Mouse (Mus musculus): Measurements from ENCODE around the gene Elobl.
A peak's percentile ranks its signal among the peaks of the same experiment; 100 is the strongest.
"Not testable (repeated sequence)": the region's sequence is repeated elsewhere in the genome, so short reads cannot be mapped to it uniquely, and the experiment has no call there.

Elobl gene

DNA sequence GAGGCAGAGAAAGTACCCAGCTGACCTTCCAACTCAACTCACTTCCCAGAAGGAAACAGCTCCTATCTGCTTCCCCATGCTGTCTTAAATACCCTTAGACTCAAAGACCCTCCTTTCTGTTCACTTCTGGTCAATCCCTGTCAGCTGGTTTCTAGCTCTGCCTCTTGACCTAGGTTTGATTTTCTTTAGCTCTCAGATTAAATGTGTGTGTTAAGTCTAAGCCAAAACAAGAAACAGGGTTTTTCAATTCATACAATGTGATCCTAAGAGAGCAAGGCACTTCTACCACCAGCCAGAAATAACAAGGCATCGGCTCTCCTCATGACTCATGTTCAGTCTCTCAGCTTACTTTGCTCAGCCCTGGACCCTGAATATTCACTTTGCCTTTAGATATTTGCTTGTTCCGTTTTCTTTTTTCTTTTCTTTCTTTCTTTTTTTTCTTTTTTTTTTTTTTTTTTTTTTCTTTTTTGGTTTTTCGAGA is at the start of gene Elobl:
TSS of gene Elobl (minus strand) at position 51 of the 481 bp plus-strand sequence.
- DNase-seq = no peak

DNA sequence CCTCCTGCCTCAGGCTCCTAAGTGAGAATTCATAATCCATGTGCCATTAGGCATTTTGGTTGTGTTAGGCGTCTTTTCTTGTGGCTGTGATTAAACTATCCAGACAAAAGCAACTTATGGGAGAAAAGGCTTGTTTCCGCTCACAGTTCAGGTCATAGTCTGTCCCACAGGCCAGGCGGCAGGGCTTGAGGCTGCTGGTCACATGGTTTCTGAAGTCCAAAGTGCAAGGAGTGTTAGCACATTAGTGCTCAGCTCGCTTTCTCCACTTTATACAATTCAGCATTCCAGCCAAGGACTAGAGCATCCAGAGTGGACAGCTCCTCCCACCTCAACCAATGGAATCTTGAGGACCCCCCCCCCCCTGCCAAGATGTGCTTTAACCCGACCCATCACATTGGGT is 45.5 kb upstream of the Elobl start:
- no peak for DNase-seq

DNA sequence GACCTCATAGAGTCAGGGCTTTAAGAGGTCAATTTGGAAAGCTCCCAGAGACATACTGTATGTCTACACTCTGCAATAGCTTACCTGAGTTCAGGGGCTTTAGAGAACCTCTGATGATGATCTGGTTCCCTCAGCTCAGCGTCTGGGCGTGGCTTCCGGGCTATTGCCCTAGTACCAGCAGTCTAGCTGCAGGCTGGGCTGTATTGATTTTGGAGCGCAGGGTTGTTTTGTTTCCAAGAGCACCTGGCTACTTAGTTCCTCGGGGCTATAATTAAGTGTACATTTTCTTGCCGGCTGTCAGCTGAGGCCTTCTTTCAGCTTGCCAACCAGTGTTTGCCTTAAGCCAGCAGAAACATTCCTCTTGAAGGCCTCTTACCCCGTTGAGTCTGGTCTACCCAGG is 42.8 kb upstream of the Elobl start:
- DNase-seq = no peak

DNA sequence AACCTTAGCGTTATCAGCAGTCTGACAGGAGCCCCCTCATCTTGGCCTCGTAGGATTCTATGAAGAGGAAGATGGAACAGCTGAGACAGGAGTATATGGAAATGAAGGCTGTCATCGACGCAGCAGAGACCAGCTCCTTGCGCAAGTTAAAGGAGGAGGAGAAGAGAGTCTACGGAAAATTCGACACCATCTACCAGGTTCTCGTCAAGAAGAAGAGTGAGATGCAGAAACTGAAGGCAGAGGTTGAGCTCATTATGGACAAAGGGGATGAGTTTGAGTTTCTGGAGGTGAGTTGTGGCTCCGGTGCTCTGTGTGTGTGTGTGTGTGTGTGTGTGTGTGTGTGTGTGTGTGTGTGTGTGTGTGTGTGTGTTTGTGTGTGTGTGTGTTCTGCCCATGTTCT is 42.3 kb upstream of the Elobl start:
- no peak for DNase-seq

DNA sequence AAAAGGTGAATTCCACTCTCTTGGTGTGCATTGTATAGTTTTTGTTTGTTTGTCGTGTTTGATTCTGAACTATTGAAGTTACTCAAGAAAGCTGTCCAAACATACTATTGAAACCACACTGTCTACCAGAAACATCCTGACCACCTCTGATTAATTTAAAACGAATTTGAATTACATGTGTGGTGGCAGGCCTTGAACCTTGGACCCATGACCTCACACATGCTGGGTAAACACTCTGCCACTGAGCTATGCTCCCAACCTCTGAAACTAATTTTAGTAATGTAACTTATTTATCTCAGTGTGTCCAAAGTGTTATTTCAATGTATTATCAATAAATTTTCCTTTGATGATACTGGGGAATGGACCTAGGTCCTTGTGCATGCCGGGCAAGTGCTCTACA is 40.9 kb upstream of the Elobl start:
- no peak for DNase-seq

DNA sequence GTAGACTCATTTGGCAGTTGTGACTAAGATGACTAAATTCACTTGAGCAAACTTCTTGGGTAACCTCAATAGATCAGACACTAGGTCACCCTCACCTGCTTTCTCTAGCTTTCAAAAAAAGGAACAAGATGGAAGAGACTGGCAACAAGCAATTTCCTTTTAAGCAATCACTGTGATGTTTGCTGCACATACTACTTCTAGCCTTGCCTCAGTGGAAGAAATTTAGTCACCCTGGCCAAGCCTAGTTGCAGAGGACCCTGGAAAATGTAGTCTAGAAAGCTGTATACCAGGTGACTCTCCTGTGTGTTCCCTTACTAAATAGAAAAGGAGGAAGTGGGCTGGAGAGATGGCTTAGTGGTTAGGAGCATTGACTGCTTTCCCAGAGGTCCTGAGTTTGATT is 39.7 kb upstream of the Elobl start:
- DNase-seq = no peak

DNA sequence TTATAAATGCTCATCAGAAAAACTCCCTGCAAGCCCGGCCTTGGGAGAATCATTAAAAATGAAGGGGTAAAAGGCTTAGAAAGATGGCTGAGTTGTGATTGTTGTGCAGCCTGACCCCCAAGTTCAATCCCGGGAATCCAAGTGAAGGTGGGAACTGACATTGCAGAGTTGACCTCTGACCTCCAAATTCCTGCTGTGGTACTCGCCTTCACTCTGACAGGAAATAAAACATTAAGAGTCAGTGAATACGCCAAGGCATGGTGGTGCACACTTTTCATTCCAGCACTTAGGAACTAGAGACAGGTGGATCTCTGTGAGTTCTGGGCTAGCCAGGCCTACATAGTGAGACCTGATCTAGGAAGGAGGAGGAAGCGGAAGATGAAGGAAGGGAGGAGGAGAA is 38.7 kb upstream of the Elobl start:
- DNase-seq = no peak

DNA sequence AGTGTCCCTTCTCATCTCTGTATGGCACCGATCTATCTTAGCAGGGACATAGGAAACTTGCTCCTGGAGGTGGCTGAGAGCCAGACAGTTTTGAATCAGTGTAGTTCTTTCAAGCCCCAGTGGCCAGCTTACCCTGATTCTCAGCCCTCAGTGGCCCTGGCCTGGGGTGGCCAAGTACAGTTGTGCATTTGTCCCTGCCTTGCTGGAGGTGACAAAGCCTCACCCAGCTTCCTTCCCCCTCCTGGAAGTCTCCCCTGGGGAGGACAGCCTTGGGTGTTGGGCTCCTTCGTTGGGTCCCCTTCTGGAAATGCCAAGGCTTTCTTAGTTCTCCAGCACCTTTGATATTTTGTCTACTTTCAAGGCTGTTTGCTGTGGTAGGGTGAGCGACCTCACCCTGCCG is 37.0 kb upstream of the Elobl start:
- no peak for DNase-seq

DNA sequence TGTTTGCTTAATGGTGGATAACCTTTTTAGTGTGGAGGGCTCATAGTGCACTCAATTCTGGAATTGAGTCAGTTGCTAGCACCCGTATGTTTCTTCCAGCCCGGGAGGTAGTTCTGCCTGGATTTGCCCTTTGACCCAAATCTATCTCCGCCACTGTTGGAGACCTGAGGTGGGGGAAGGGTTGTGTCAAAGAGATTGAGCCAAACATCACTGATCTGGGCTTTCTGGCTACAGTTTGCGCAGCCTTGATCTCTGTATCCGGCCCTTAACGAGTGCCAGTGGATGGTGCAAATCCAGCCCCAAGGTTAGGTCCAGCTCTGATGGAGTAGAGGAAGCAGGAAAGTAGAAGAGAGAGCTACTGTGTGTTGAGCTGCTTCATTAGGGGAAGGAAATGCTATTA is 36.3 kb upstream of the Elobl start:
- DNase-seq = no peak

DNA sequence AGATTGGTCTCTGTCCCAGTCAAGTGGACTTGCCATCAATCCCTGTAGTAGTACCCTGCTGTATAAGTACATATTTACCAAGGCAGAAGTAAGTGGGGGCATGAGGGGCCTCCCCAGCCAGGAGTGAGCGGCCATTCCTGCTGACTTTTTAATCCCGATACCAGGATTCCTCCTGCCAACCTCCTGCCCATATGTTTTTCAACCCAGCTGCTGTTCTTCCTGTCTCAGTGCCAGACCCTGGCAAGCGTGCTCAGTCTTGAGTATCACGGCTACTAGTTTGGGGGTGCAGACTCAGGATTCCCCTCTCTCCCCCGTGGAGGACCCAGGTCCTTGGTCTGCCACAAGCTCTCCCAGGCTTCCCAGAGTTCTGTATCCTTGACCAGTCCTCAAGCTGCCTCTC is 35.9 kb upstream of the Elobl start:
- DNase-seq = no peak

DNA sequence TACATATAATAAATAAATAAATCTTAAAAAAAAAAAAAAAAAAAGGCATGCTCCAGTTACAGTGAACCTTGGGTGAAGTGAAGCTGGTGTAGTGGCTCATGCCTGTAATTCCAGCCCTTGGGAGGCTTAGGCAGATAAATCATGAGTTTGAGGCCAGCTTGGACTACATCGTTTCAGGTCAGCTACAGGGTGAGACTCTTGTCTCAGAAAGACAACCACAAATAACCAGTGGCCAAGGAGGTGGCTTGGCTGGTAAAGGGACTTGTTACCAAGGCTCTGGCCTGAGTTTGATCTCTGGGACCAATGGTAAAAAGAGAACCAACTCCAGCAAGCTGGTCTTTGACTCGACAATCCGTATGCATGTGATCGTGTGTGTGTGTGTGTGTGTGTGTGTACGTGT is 35.3 kb upstream of the Elobl start:
- no peak for DNase-seq

DNA sequence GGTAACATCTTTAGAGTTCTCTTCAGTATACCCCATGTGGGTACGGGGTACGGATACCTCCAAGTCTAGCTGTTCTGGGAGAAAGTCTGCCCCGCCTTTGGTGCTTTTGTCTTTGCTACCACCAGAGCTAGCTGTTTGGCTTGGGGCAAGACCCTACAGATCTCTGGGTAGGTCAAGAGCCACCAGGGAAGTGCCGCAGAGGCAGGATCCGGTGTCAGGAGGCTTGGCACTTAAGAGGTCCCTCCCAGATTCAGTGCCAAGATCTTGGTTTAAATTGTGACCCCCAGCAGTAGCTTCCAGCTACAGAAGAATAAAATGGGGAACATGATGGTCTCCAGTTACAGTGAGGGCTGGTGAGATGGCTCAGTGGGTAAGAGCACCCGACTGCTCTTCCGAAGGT is 34.8 kb upstream of the Elobl start:
- DNase-seq = no peak

DNA sequence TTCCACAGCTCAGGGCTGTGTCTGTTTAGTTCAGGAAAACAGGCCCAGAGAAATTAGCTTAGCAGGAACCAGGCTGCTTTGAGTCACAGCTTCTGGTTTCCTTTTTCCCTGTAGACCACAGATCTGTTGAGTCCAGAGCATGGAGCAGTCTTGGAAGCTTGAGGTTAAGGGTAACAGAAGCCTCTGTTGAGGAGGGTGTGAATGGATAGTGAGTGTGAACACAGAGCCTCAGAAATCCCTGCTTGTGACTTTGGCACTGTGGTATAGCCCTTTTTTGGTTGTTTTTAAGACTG is 33.7 kb upstream of the Elobl start:
- no peak for DNase-seq

DNA sequence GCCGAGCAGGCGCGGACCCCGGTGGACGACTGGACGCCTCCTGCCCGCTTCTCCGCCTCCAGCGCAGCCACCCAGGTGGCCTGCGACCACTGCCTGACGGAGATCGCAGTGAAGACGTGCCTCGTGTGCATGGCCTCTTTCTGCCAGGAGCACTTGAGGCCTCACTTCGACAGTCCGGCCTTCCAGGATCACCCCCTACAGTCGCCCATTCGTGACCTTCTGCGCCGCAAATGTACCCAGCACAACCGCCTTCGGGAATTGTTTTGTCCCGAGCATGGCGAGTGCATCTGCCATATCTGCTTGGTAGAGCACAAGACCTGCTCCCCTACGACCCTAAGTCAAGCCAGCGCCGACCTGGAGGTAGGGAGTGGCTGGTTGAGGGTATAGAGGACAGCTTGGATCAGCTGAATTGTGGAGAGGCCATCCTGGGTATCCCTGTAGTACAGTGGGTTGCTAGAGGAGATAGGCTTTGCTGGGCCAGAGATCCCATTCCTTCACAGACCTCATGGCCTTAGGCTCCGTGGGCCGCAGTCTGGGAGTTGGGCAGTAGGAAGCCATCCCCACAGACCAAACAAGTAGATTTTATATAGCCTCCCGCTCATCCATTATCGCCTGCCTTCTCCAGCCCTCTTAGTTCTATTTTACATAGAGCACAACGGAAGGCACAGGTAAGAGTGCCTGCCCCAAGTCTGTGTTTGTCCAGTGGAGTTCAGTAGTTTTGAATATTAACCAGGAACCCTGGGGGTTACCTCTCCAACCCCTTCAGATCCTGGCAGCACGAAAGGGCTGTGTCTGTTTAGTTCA is 33.2 kb upstream of the Elobl start:
- no peak for DNase-seq

DNA sequence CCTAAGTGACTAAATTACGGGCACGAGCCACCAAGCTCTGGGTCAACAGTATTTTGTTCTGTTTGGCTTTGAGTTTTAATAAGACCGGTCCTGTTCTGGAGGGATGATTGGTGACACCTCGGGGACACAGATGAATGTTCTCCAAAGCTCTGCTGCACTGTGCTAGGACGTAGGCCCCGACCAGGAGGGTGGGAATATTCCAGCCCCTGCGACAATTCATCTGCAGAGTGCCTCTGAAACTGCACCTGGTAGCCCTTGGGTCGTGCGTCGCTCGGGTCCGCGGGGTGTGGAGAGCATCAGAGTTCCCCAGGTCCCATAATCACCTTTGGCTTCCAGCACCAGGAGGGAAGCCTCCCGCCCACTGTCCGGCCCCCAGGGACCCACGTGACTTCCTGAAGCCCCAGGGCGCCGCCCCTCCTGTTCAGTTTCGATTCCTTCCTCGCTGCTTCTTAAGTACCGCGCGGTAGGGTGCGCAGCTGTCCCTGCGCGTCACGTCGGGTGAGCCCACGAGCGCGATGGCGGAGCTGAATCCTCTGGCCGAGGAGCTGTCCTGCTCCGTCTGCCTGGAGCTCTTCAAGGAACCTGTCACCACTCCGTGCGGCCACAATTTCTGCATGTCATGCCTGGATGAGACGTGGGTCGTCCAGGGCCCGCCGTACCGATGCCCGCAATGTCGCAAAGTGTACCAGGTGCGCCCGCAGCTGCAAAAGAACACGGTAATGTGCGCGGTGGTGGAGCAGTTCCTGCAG is 32.4 kb upstream of the Elobl start, which contains the start of gene Trim25:
TSS of gene Trim25 (plus strand) at position 403 of the 749 bp plus-strand sequence.
- DNase-seq = peak in 1 of 2 experiments; percentile 25

DNA sequence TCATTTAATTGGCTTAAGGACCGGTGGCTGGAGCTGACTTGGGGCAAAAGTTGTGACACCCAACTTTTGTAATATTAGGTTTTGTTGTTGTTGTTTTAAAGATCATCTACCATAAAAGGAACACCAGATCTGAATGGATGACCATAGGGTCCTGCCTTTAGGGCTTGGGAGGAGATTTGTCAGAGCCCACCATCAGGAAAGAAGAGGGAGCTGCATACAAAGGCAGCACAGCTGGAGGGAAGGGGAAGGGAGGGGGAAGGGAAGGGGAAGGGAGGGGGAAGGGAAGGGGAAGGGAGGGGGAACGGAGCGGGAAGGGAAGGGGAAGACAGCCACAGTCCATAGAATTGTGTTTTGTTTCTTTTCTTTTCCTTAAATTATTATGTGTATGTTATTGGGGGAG is 31.7 kb upstream of the Elobl start:
- DNase-seq = no peak

DNA sequence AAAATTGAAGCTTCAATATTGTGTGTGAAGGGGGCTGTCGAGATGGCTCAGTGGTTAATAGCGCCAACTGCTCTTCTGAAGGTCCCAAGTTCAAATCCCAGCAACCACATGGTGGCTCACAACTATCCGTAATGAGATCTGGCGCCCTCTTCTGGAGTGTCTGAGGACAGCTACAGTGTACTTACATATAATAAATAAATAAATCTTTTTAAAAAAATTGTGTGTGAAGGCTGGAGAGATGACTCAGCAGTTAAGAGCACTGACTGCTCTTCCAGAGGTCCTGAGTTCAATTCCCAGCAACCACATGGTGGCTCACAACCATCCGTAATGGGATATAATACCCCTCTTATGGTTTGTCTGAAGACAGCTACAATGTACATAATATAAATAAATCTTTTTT is 30.6 kb upstream of the Elobl start:
- not testable (repeated sequence) for DNase-seq

DNA sequence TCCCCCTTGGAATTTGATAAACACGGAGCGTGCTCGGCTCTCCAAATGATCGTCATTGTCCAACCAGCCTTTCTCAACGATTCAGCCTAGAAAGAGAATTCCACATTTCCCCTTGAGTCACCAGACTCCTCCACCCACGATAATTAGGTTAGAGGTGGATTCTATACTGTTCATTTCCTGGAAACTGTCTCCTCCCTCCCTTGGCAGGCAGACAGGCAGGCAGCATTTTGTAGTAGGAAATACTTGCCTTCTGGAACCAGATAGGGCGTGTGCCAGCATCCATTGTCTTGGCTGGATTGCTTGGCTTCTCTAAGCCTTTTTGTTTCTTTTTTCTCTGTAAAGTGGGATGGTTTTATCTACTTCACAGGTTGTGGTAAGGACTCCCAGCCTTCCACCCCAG is 29.7 kb upstream of the Elobl start:
- DNase-seq = no peak

DNA sequence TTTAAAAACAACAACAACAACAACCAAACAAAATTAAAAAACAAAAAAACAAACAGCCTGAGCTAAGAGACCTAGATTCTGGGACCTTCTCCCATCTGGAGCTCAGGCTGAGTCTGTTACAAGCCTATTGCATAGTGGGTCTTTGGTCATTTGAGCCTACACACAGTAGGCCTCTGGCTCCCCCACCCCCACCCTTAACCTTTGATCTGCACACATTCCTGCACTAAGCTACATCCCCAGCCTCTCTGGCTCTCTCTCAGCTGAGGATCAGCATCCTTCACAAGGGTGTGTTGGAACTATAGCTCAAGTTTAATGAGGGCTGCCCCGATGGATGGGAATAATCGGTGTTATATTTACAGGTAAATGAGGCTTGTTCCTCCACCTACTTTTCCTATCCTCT is 28.9 kb upstream of the Elobl start:
- DNase-seq = no peak

DNA sequence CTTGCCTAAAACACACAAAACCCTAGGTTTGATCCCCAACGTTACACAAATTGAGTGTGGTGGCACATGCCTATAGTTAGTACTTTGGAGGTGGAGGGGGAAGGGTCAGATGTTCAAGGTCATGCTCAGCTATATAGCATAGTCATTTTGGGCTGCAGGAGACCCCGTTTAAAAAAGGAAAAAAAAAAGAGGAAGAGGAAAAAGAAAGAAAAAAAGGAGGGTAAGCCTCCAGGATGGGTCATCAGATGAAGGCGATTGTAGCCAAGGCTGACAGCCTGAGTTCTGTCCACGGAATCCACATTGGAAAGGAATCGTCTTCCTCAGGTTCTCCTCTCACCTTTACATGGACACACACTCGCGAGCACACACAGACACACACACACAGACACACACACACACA is 27.8 kb upstream of the Elobl start:
- no peak for DNase-seq

DNA sequence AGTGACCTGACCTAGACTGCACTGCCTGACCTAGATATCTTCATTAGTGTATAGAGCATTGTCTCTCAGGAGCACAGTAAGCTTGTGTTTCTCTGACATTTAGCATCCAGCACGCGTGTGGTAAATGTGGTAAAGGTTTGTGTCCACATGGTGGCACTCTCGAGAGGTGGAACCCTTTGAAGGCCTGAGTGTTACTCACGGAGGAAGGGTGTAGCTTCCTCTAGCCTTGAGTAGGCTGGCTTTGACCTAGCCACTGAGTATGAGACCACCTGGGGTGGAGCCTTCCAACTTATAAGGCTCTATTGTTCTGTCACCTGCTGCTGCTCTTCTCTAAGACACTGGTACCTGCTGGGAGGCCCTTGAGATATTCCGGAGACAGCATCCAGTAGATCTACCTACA is 26.9 kb upstream of the Elobl start:
- DNase-seq = peak in 1 of 2 experiments; percentile 43

DNA sequence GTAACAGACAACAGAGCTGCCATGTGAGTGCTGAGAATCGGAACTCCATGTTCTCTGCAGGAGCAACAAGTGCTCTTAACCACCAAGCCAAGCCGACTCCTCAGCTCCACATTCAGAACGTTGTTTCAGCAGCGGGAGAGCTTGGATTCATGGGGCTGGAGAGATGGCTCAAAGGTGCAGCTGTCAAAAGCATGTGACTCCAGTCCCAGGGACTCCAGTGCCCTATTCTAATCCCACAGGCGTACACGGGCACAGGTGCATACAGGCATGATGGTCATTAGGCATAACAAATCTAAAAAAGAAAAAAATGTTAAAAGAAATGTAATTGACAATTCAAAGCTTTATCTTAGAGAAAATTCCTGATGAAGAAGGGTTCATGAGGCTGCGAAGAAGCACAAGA is 26.5 kb upstream of the Elobl start:
- DNase-seq = no peak

DNA sequence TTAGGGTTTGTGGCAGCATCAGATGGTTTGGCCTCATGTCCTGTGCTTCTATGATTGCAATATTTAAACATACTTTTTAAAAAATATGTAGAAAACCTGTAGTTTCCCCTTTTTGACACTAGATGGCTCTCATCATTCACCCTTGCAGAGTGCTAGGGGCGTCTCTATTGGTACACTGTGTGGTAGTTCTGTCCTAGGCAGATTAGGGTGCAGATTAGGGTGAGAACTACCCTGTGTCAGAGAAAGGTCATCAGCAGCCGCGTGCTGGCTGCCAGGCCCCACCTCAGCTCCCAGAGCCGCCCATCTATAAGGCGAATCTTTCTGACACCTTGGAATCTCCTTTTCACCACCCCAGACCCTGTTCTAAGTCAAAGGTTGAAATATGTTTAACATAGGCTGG is 22.8 kb upstream of the Elobl start:
- no peak for DNase-seq

DNA sequence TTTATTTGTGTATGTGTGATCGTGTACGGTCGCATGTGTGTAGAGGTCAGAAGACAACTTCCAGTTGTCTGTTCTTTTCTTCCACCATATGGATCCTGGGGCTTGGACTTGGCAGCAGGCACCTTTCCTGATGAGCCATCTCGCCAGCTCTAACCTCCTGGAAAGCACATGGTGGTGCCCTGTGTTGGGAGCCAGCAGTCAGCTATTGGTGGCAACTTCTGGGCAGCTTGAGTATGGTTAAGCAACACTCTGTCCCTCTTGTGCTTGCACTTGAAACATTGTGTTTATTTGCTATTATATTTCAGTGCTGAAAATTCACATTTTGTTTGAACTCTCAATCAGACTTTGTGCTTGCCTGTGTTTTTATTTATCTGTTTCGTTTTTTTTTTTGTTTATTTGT is 22.2 kb upstream of the Elobl start:
- DNase-seq = no peak

DNA sequence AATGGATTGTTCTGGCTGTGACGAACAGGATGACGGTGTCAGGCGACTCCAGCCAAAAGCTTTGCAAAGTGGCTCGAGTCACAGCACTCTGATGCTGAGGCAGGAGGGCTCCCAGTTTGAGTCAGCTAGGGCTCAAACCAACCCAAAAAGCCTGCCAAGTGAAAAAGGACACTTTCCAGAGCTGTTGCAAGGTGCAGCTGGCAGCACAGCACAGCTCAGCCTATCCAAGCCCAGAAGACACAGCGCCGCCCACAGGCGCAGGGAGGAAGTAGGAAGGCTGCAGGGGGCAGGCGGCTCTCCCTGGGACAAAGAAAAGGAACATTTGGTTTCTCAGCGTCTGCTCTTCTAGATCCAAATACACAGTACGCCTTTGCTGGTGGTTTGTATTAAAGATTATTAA is 19.9 kb upstream of the Elobl start:
- DNase-seq = no peak

All from cerebellum, postnatal 25 days (tissue).